Comparison of ENCODE assay signal across 6 mouse cellular contexts in the genomic region with DNA sequence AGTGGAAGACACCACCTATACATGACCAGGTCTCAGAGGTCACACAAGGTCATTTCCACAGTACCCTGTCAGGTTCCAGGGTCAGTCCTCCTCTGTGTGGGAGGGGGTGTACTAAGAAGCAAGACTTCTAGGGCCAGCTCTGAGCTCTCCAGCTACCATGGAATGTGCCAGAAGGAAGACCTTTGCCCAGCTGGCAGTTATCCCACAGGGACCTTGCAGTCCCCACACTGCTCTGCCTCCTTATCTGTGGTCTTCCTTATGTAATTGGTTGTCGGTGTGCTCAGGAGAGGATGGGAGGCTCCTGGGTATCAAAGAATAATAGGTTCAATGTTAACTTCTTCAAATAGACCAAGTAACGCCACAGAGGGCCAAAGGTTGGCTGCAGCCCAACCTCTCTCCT.
DNase-seq lines count a peak whose midpoint lies in the region; ATAC-seq lines count a peak whose summit lies in the region.
"Not testable (repeated sequence)": the region's sequence is repeated elsewhere in the genome, so short reads cannot be mapped to it uniquely, and the experiment has no call there.

No protein-coding gene starts in this region.

- ATAC-seq in intestine, embryonic 16.5 days, result peak; percentile 86
- ATAC-seq in megakaryocyte-erythroid progenitor cell, adult 5-6 weeks (replicated peaks; ENCODE audit: low FRiP score, low TSS enrichment, poor library complexity, severe bottlenecking), result 0 out of 2 replicates have a peak, but pooled peaks have one; percentile 12
- ATAC-seq in stomach, embryonic 15.5 days (ENCODE audit: insufficient read depth, low FRiP score, low read depth), result peak; percentile 48

- WGBS in intestine, embryonic 16.5 days, result 63% methylated on average over 2 of the region's 2 CpGs
- WGBS in stomach, embryonic 15.5 days, result 67% methylated on average over 2 of the region's 2 CpGs

- not testable (repeated sequence) for H3K27me3 ChIP-seq in intestine, embryonic 16.5 days (replicated peaks; ENCODE audit: control insufficient read depth, insufficient read depth, low read length); stomach, embryonic 15.5 days (replicated peaks)

- H3K4me2 ChIP-seq in intestine, embryonic 16.5 days (ENCODE audit: low read depth, low read length); stomach, embryonic 15.5 days: not testable (repeated sequence)

- H3K4me3 ChIP-seq in intestine, embryonic 16.5 days (ENCODE audit: low read length); stomach, embryonic 15.5 days (replicated peaks): not testable (repeated sequence)

- DNase-seq in kidney, adult 18-20 months, result peak; percentile 55
- peak; percentile 83 for DNase-seq in kidney, adult 9 months
- peak; percentile 70 to 85 for DNase-seq in kidney, postnatal 25 days

- not testable (repeated sequence) for H3K36me3 ChIP-seq in intestine, embryonic 16.5 days (ENCODE audit: control insufficient read depth, insufficient read depth, low read length); stomach, embryonic 15.5 days

- not testable (repeated sequence) for H3K9ac ChIP-seq in intestine, embryonic 16.5 days (ENCODE audit: low read depth, low read length); stomach, embryonic 15.5 days

- peak overlapping the region; percentile 88 for H3K27ac ChIP-seq in intestine, embryonic 16.5 days (ENCODE audit: low read length)
- not testable (repeated sequence) for H3K27ac ChIP-seq in stomach, embryonic 15.5 days

- H3K9me3 ChIP-seq in intestine, embryonic 16.5 days (ENCODE audit: control insufficient read depth, low read length); stomach, embryonic 15.5 days: not testable (repeated sequence)

- peaks cover 19% of the 10 kb centered on the region for H3K4me1 ChIP-seq in intestine, embryonic 16.5 days (ENCODE audit: control insufficient read depth, insufficient read depth, low read length)
- H3K4me1 ChIP-seq in stomach, embryonic 15.5 days, result not testable (repeated sequence)

Comparison
In these comparisons a context has a peak if more than half of its experiments do, and no peak if none do; other contexts are left out.
1. ATAC-seq: peak in every context shown above with its lines; median percentile 86 in intestine, embryonic 16.5 days; 48 in stomach, embryonic 15.5 days; 12 in megakaryocyte-erythroid progenitor cell, adult 5-6 weeks.